Mouse (Mus musculus): ENCODE data around the gene H60c. TPM values are rescaled to one million over a fixed set of nuclear protein-coding genes. Genes with fewer than 3 reads are reported as not detected.

The H60c gene
- polyA plus RNA-seq, 1 experiment = not detected

DNA sequence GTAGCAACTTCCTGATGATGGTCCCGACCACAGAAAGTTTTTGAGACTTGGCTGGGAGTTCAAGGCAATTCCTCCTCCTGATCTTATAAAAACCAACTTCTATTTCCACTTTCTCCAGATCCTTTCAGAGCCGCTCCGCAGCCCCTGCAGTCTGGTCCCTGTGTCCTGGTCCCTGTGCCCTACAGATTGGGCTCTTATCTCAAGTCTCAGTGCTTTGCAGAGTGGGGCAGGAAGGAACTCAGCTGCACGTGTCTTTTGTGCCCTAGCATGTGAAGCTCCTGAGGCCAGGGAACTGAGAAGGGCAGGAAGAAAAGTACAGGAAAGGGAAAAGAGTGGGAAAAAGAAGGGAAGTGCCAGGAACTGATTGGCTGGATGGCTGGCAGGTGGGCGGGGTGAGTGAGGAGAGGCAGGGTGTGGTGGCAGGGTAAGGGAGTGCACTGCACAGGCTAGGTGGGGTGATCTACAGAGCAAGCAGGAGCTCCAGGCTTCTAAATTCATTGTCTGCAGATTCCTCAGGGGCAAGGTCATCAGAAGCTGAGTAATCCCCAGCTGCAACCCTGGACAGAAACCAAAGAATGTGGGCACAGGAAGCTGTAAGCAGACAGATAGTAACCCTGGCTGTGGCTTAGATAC, 30.8 kb downstream of the H60c start:
- no peaks in the 10 kb centered on the region for H3K79me3 ChIP-seq (ENCODE audit: low read depth)
- no peak for TF ChIP-seq USF1 (IDR thresholded peaks at IDR 0.05; ENCODE audit: low read depth)
- no peak for TF ChIP-seq CTCF (IDR thresholded peaks at IDR 0.05; ENCODE audit: control insufficient read depth, insufficient read depth, insufficient read length)
- no peak for TF ChIP-seq MYOD1 (IDR thresholded peaks at IDR 0.05; ENCODE audit: control insufficient read depth, insufficient read length, low read depth)

DNA sequence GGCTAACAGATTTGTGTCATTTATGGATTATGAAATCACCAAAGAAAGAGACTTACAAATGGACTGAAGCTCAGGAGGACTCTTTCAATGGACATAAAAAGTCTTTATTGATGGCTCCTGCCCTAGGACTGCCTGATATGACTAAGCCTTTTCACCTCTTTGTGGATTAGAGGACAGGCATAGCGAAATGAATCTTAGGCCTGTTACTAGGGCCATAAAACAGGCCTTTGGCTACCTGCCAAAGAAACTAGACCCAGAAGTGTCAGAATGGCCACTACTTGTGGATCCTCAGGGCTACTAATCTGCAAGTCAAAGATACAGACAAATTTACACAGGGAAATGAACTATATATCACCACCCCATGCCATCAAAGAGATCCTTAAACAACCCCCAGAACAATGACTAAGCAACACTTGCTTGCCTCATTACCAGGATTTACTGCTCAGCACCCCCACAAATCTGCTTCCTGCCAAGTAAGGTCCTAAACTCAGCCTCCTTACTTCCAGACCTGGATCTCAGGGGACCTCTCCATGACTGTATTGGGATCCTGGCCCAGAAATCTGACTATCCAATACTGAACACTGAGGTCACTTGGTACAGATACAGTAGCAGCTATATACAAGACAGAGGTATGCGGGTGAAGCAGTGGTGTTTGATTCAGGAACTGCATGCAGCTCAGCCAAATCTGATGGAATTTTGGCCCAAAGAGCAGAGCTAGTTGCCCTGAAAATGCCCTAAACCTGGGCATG, 39.0 kb downstream of the H60c start:
- Histone ChIP-seq H3K27me3 (ENCODE audit: control insufficient read depth, insufficient read depth, insufficient read length) (no peaks in the 10 kb centered on the region), H3K36me3 (ENCODE audit: control insufficient read depth, insufficient read depth) (no peaks in the 10 kb centered on the region), H3K79me2 (ENCODE audit: control insufficient read depth, insufficient read depth) (no peaks in the 10 kb centered on the region), H3ac (ENCODE audit: control insufficient read depth, insufficient read length, low read depth) (no peak overlapping the region), H3K4me3 (ENCODE audit: insufficient read depth, poor library complexity, severe bottlenecking) (no peak overlapping the region), H3K79me3 (ENCODE audit: low read depth) (no peaks in the 10 kb centered on the region)
- no peak for TF ChIP-seq CTCF (IDR thresholded peaks at IDR 0.05; ENCODE audit: control insufficient read depth, insufficient read depth, insufficient read length)
- TF ChIP-seq MYOD1 (IDR thresholded peaks at IDR 0.05; ENCODE audit: control insufficient read depth, insufficient read length, low read depth) = no peak
- TF ChIP-seq FOSL1 (IDR thresholded peaks at IDR 0.05; ENCODE audit: insufficient read depth, low read length, poor library complexity, severe bottlenecking) = no peak
- no peak for TF ChIP-seq MYOG (IDR thresholded peaks at IDR 0.05; ENCODE audit: control insufficient read depth, extremely low read depth, insufficient read length)
- TF ChIP-seq MAX (IDR thresholded peaks at IDR 0.05) = no peak
- TF ChIP-seq USF1 (IDR thresholded peaks at IDR 0.05; ENCODE audit: low read depth) = no peak

More for the DNA sequence above, 30.8 kb downstream of the H60c start:
- no peaks in the 10 kb centered on the region for H3K79me2 ChIP-seq (ENCODE audit: control insufficient read depth, insufficient read depth)
- H3K4me3 ChIP-seq (ENCODE audit: insufficient read depth, poor library complexity, severe bottlenecking) = no peak overlapping the region
- H3ac ChIP-seq (ENCODE audit: control insufficient read depth, insufficient read length, low read depth) = no peak overlapping the region
- H3K36me3 ChIP-seq (ENCODE audit: control insufficient read depth, insufficient read depth) = no peaks in the 10 kb centered on the region
- no peaks in the 10 kb centered on the region for H3K27me3 ChIP-seq (ENCODE audit: control insufficient read depth, insufficient read depth, insufficient read length)

Other genes with a start within 250 kb of the H60c start
- 0.32 TPM for gene Ppp1r14c, start 98.3 kb upstream of the H60c start, polyA plus RNA-seq (2012; fragmentation: generic; extraction: Trizol)

All from C2C12 (cell line).